Mouse (Mus musculus) cerebellum, postnatal 4 days (tissue): ENCODE data around the gene Ccdc186.
"Not testable (repeated sequence)": the region's sequence is repeated elsewhere in the genome, so short reads cannot be mapped to it uniquely, and the experiment has no call there.

Source experiments
- DNase-seq, 2 experiments: peaks; one replicate each; pipeline ENCODE4 v3.0.0; 2022; ENCODE audit warnings: low spot score in 2 of 2, mixed read lengths in 1 of 2

Ccdc186 gene

GRCm38 (mm10) chr19:56756412-56756811 lies 65.6 kb downstream of the Ccdc186 start:
- DNase-seq, result no peak

GRCm38 (mm10) chr19:56754456-56754855 lies 67.5 kb downstream of the Ccdc186 start:
- DNase-seq, result not testable (repeated sequence)

GRCm38 (mm10) chr19:56750709-56751108 lies 71.3 kb downstream of the Ccdc186 start:
- no peak for DNase-seq

- DNase-seq, result no peak
Measured at GRCm38 (mm10) chr19:56749343-56749742, 72.6 kb downstream of the Ccdc186 start.

GRCm38 (mm10) chr19:56747878-56748277 lies 74.1 kb downstream of the Ccdc186 start:
- DNase-seq, result no peak

GRCm38 (mm10) chr19:56746618-56747017 lies 75.4 kb downstream of the Ccdc186 start:
- DNase-seq, result no peak

- DNase-seq, result no peak
Measured at GRCm38 (mm10) chr19:56745528-56745927, 76.5 kb downstream of the Ccdc186 start.

- DNase-seq, result no peak
Measured at GRCm38 (mm10) chr19:56745061-56745460, 76.9 kb downstream of the Ccdc186 start.
